Mouse (Mus musculus): ENCODE measurements around the gene Wdr25. TPM values are rescaled to one million over a fixed set of nuclear protein-coding genes. Genes with fewer than 3 reads are reported as not detected.
A peak's percentile ranks its signal among the peaks of the same experiment; 100 is the strongest.

The Wdr25 gene
- total RNA-seq, 1 experiment = 14.9 TPM

GRCm38 (mm10) chr12:108894432-108894816, 993 bp downstream of the Wdr25 start:
- Histone ChIP-seq H3K9ac (ENCODE audit: insufficient read depth, low read depth, low read length, poor library complexity, severe bottlenecking) (peak overlapping the region; percentile 91), H3K36me3 (ENCODE audit: control insufficient read depth, insufficient read depth, low read length, poor library complexity, severe bottlenecking) (peaks cover 9% of the 10 kb centered on the region; the same call in 1 of the 2 replicates), H3K27ac (ENCODE audit: insufficient read depth, low read depth, low read length, poor library complexity, severe bottlenecking) (no peak overlapping the region), H3K9me3 (ENCODE audit: control insufficient read depth, insufficient read depth, low read depth, low read length) (no peaks in the 10 kb centered on the region), H3K4me3 (ENCODE audit: insufficient read depth in 1 of 2, low read depth in 1 of 2, low read length in 2 of 2, poor library complexity in 1 of 2, severe bottlenecking in 1 of 2) (peak overlapping the region; percentile 91 to 93), H3K4me1 (ENCODE audit: control insufficient read depth in 2 of 2, insufficient read depth in 2 of 2, low read length in 2 of 2, poor library complexity in 1 of 2) (peaks cover 0 to 7% of the 10 kb centered on the region in 2 experiments; a peak in 2 of 4 replicates)
- TF ChIP-seq ZNF384 (IDR thresholded peaks at IDR 0.05; ENCODE audit: low read depth, low read length) = no peak
- no peak for TF ChIP-seq CHD2 (IDR thresholded peaks at IDR 0.05; ENCODE audit: low read depth, low read length)
- no peak for TF ChIP-seq MAFK (IDR thresholded peaks at IDR 0.05; ENCODE audit: insufficient read depth, low read depth, low read length)
- no peak for TF ChIP-seq HCFC1 (IDR thresholded peaks at IDR 0.05; ENCODE audit: borderline replicate concordance, insufficient read depth, low read length)
- TF ChIP-seq ZC3H11A (IDR thresholded peaks at IDR 0.05; ENCODE audit: borderline replicate concordance, low read depth, low read length) = no peak
- no peak for DNase-seq (ENCODE audit: low read depth, low spot score)
- in situ Hi-C loops (cut with MboI; ENCODE audit: low sequenced_read_pairs in 2 of 2, unreplicated experiment in 2 of 2) = no loop called here

- H3K4me3 ChIP-seq (ENCODE audit: insufficient read depth in 1 of 2, low read depth in 1 of 2, low read length in 2 of 2, poor library complexity in 1 of 2, severe bottlenecking in 1 of 2) = no peak overlapping the region
- peaks cover 0 to 7% of the 10 kb centered on the region in 2 experiments; a peak in 2 of 4 replicates for H3K4me1 ChIP-seq (ENCODE audit: control insufficient read depth in 2 of 2, insufficient read depth in 2 of 2, low read length in 2 of 2, poor library complexity in 1 of 2)
- no peaks in the 10 kb centered on the region for H3K9me3 ChIP-seq (ENCODE audit: control insufficient read depth, insufficient read depth, low read depth, low read length)
- no peak for TF ChIP-seq HCFC1 (IDR thresholded peaks at IDR 0.05; ENCODE audit: borderline replicate concordance, insufficient read depth, low read length)
- H3K36me3 ChIP-seq (ENCODE audit: control insufficient read depth, insufficient read depth, low read length, poor library complexity, severe bottlenecking) = peaks cover 9% of the 10 kb centered on the region; the same call in 1 of the 2 replicates
- in situ Hi-C loops (cut with MboI; ENCODE audit: low sequenced_read_pairs in 2 of 2, unreplicated experiment in 2 of 2) = no loop called here
- no peak overlapping the region for H3K27ac ChIP-seq (ENCODE audit: insufficient read depth, low read depth, low read length, poor library complexity, severe bottlenecking)
- H3K9ac ChIP-seq (ENCODE audit: insufficient read depth, low read depth, low read length, poor library complexity, severe bottlenecking) = no peak overlapping the region
- no peak for DNase-seq (ENCODE audit: low read depth, low spot score)
Observed at GRCm38 (mm10) chr12:108896006-108896405, 2.6 kb downstream of the Wdr25 start.

- in situ Hi-C loops (cut with MboI; ENCODE audit: low sequenced_read_pairs in 2 of 2, unreplicated experiment in 2 of 2) = loop anchor here (5.0 to 25.0 kb wide), 2 partner anchors 411 kb away; no protein-coding TSS in a partner anchor
Observed at GRCm38 (mm10) chr12:108901346-108901745, 7.9 kb downstream of the Wdr25 start.

GRCm38 (mm10) chr12:108902940-108903339, 9.5 kb downstream of the Wdr25 start:
- no peaks in the 10 kb centered on the region for H3K4me1 ChIP-seq (ENCODE audit: control insufficient read depth in 2 of 2, insufficient read depth in 2 of 2, low read length in 2 of 2, poor library complexity in 1 of 2)

More at GRCm38 (mm10) chr12:108901346-108901745, 7.9 kb downstream of the Wdr25 start:
- H3K9ac ChIP-seq (ENCODE audit: insufficient read depth, low read depth, low read length, poor library complexity, severe bottlenecking) = no peak overlapping the region
- no peaks in the 10 kb centered on the region for H3K4me1 ChIP-seq (ENCODE audit: control insufficient read depth in 2 of 2, insufficient read depth in 2 of 2, low read length in 2 of 2, poor library complexity in 1 of 2)
- H3K36me3 ChIP-seq (ENCODE audit: control insufficient read depth, insufficient read depth, low read length, poor library complexity, severe bottlenecking) = peaks cover 9% of the 10 kb centered on the region; the same call in 1 of the 2 replicates
- no peaks in the 10 kb centered on the region for H3K9me3 ChIP-seq (ENCODE audit: control insufficient read depth, insufficient read depth, low read depth, low read length)
- H3K27ac ChIP-seq (ENCODE audit: insufficient read depth, low read depth, low read length, poor library complexity, severe bottlenecking) = no peak overlapping the region
- no peak for DNase-seq (ENCODE audit: low read depth, low spot score)
- H3K4me3 ChIP-seq (ENCODE audit: insufficient read depth in 1 of 2, low read depth in 1 of 2, low read length in 2 of 2, poor library complexity in 1 of 2, severe bottlenecking in 1 of 2) = no peak overlapping the region
- TF ChIP-seq ZNF384 (IDR thresholded peaks at IDR 0.05; ENCODE audit: low read depth, low read length) = no peak
- no peak for TF ChIP-seq MAFK (IDR thresholded peaks at IDR 0.05; ENCODE audit: insufficient read depth, low read depth, low read length)
- TF ChIP-seq ZC3H11A (IDR thresholded peaks at IDR 0.05; ENCODE audit: borderline replicate concordance, low read depth, low read length) = no peak

GRCm38 (mm10) chr12:108903600-108904275, 10.3 kb downstream of the Wdr25 start:
- no peaks in the 10 kb centered on the region for H3K36me3 ChIP-seq (ENCODE audit: control insufficient read depth, insufficient read depth, low read length, poor library complexity, severe bottlenecking)
- in situ Hi-C loops (cut with MboI; ENCODE audit: low sequenced_read_pairs in 2 of 2, unreplicated experiment in 2 of 2) = loop anchor here (5.0 to 25.0 kb wide), 2 partner anchors 409 kb away; no protein-coding TSS in a partner anchor
- no peaks in the 10 kb centered on the region for H3K4me1 ChIP-seq (ENCODE audit: control insufficient read depth in 2 of 2, insufficient read depth in 2 of 2, low read length in 2 of 2, poor library complexity in 1 of 2)
- H3K9ac ChIP-seq (ENCODE audit: insufficient read depth, low read depth, low read length, poor library complexity, severe bottlenecking) = no peak overlapping the region
- no peak overlapping the region for H3K4me3 ChIP-seq (ENCODE audit: insufficient read depth in 1 of 2, low read depth in 1 of 2, low read length in 2 of 2, poor library complexity in 1 of 2, severe bottlenecking in 1 of 2)
- H3K27ac ChIP-seq (ENCODE audit: insufficient read depth, low read depth, low read length, poor library complexity, severe bottlenecking) = no peak overlapping the region
- no peak for TF ChIP-seq MAFK (IDR thresholded peaks at IDR 0.05; ENCODE audit: insufficient read depth, low read depth, low read length)
- no peak; the same call in 1 of the 2 replicates for TF ChIP-seq ZC3H11A (IDR thresholded peaks at IDR 0.05; ENCODE audit: borderline replicate concordance, low read depth, low read length)
- TF ChIP-seq ZNF384 (IDR thresholded peaks at IDR 0.05; ENCODE audit: low read depth, low read length) = no peak
- no peak for TF ChIP-seq HCFC1 (IDR thresholded peaks at IDR 0.05; ENCODE audit: borderline replicate concordance, insufficient read depth, low read length)
- TF ChIP-seq CHD2 (IDR thresholded peaks at IDR 0.05; ENCODE audit: low read depth, low read length) = no peak
- H3K9me3 ChIP-seq (ENCODE audit: control insufficient read depth, insufficient read depth, low read depth, low read length) = no peaks in the 10 kb centered on the region
- DNase-seq (ENCODE audit: low read depth, low spot score) = no peak

More at GRCm38 (mm10) chr12:108902940-108903339, 9.5 kb downstream of the Wdr25 start:
- in situ Hi-C loops (cut with MboI; ENCODE audit: low sequenced_read_pairs in 2 of 2, unreplicated experiment in 2 of 2) = loop anchor here (5.0 to 25.0 kb wide), 2 partner anchors 409 kb away; no protein-coding TSS in a partner anchor
- no peak overlapping the region for H3K9ac ChIP-seq (ENCODE audit: insufficient read depth, low read depth, low read length, poor library complexity, severe bottlenecking)
- no peak overlapping the region for H3K4me3 ChIP-seq (ENCODE audit: insufficient read depth in 1 of 2, low read depth in 1 of 2, low read length in 2 of 2, poor library complexity in 1 of 2, severe bottlenecking in 1 of 2)
- H3K36me3 ChIP-seq (ENCODE audit: control insufficient read depth, insufficient read depth, low read length, poor library complexity, severe bottlenecking) = peaks cover 6% of the 10 kb centered on the region; the same call in 1 of the 2 replicates
- peak; percentile 43 for DNase-seq (ENCODE audit: low read depth, low spot score)
- TF ChIP-seq ZC3H11A (IDR thresholded peaks at IDR 0.05; ENCODE audit: borderline replicate concordance, low read depth, low read length) (peak; percentile 21; the same call in 1 of the 2 replicates), HCFC1 (IDR thresholded peaks at IDR 0.05; ENCODE audit: borderline replicate concordance, insufficient read depth, low read length) (no peak)
- H3K9me3 ChIP-seq (ENCODE audit: control insufficient read depth, insufficient read depth, low read depth, low read length) = no peaks in the 10 kb centered on the region
- H3K27ac ChIP-seq (ENCODE audit: insufficient read depth, low read depth, low read length, poor library complexity, severe bottlenecking) = no peak overlapping the region
